Mouse (Mus musculus): ENCODE measurements around the gene B3gnt9.
"Not testable (repeated sequence)": the region's sequence is repeated elsewhere in the genome, so short reads cannot be mapped to it uniquely, and the experiment has no call there.

- TF ChIP-seq POLR2A (IDR thresholded peaks at IDR 0.05; ENCODE audit: insufficient read length, low read depth); TCF3 (IDR thresholded peaks at IDR 0.05; ENCODE audit: insufficient read length, low read depth); MAX (IDR thresholded peaks at IDR 0.05; ENCODE audit: low read depth); MYOD1 (IDR thresholded peaks at IDR 0.05; ENCODE audit: control insufficient read depth in 1 of 3, insufficient read length in 2 of 3, low read depth in 2 of 3); E2F4 (IDR thresholded peaks at IDR 0.05; ENCODE audit: insufficient read depth); REST (IDR thresholded peaks at IDR 0.05; ENCODE audit: insufficient read depth, insufficient read length); POLR2AphosphoS2 (IDR thresholded peaks at IDR 0.05; ENCODE audit: insufficient read length, low read depth); USF1 (IDR thresholded peaks at IDR 0.05; ENCODE audit: low read depth); MYOG (IDR thresholded peaks at IDR 0.05; ENCODE audit: control insufficient read depth in 1 of 3, insufficient read depth in 1 of 3, insufficient read length in 2 of 3, low read depth in 2 of 3): not testable (repeated sequence)
Observed at GRCm38 (mm10) chr8:105291802-105292201, 36.8 kb upstream of the B3gnt9 start.

Measured in myocyte (in vitro differentiated cells).